Mouse (Mus musculus): ENCODE measurements at regions not wholly inside any gene's neighbourhood (a gene's known extent, or its start where the extent isn't known, plus 50 kb on each side); places are given as distances from the start of the nearest gene placed in this dataset.

GRCm38 (mm10) chr4:97132650-97133049, 50.3 kb downstream of the Gm10192 start:
- no peak for DNase-seq (ENCODE audit: low spot score in 2 of 2)

DNA sequence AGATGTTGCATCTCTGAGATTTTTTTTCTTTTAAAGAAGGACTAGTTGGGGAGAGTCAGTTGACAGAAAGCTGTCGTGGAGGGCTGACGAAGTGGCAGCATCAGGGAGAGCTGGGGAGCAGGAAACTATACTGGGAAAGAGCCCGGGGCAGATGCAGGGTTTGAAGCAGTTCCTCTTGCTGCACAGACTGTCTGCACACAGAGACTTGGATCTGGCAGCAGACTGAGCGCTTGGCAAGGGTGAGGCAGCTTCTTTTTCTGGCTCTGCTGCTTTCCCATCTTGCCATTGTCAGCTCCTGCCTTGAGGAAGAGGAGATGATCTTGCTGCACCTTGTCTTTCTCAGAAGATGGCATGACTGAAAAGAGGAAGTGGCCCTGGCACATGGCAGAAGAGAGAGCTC, 55.2 kb downstream of the Gm10192 start:
- peak; percentile 29 to 33 for DNase-seq (ENCODE audit: low spot score in 2 of 2)

- DNase-seq (ENCODE audit: low spot score in 2 of 2), result no peak
These were observed 59.1 kb downstream of the Gm10192 start for GRCm38 (mm10) chr4:97123861-97124260.

GRCm38 (mm10) chr4:97121952-97122351, 61.0 kb downstream of the Gm10192 start:
- DNase-seq (ENCODE audit: low spot score in 2 of 2), result no peak

DNA sequence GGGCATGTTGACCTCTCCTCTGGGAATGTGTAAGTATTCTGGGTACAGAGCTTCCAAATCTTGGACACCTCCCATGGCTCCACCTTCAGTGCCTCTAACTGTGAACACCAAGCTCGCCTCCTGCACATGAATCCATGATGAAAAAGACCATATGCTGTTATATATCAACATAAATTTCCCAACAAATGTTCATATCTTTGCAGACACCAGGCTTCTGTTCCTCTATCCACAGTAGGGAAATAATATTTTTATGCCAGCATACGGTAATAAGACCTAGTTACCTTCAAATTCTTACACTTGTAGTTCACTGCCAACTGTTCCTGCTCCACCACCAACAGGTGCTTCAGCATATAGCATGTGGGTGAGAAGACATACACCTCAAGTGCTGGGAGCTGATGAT, 63.5 kb downstream of the Gm10192 start:
- DNase-seq (ENCODE audit: low spot score in 2 of 2), result no peak

GRCm38 (mm10) chr4:97117016-97117415, 66.0 kb downstream of the Gm10192 start:
- DNase-seq (ENCODE audit: low spot score in 2 of 2), result no peak

DNA sequence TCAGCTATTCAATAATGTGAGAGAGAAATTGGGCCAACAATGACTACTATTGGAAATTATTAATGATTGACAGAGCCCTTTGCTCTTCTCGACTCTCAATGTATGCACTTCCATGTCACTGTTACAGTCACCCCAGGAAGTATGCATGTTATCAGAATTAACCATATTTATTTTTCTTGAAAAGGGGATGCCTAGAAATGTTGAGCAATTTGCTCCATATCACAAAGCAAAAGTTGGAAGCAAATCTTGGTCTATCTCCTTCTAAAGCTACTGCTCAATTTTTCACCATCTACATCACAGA, 80.3 kb downstream of the Gm10192 start:
- no peak for DNase-seq (ENCODE audit: low spot score in 2 of 2)

DNA sequence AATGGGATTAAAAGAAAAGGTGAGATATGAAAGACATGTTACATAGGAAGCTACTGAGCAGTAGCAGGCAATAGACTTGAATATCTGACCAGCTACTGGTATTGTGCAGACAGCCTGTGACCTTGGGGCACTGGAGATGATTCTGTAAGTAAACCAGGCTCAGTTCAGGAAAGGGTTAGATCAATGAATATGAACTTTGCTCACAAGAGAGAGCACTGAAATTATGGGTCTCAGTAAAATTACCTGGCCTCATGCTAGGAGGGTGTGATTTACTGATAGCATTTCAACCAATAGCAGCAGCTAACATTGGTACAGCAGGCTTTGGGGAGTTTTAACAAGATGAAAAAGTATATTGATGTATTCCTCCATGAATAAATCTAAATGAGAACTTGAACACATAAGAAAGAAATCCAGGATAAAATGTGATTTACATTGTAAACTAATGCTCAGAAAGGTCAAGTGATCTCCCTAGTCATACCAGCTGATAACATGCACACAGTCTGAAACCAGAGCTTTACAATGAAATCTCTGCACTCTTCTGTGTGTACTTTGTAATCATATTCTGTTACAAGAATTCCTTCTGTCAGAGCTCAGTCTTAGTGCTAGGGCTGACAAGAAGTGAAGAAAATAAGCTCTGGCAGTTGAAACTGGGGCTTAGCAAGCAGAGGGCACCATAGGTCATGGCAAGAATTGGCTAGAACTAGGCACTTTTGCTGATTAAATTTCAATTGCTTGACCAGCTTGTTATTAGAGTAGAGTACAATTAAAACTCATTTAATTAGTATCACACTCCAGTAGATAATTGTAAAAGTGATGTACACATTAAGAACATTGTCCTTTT, 80.8 kb downstream of the Gm10192 start:
- DNase-seq (ENCODE audit: low spot score in 2 of 2), result no peak

- DNase-seq (ENCODE audit: low spot score in 2 of 2), result no peak
These were observed 83.2 kb downstream of the Gm10192 start for GRCm38 (mm10) chr4:97099721-97100120.

GRCm38 (mm10) chr4:97093576-97093975, 89.4 kb downstream of the Gm10192 start:
- DNase-seq (ENCODE audit: low spot score in 2 of 2), result no peak

DNA sequence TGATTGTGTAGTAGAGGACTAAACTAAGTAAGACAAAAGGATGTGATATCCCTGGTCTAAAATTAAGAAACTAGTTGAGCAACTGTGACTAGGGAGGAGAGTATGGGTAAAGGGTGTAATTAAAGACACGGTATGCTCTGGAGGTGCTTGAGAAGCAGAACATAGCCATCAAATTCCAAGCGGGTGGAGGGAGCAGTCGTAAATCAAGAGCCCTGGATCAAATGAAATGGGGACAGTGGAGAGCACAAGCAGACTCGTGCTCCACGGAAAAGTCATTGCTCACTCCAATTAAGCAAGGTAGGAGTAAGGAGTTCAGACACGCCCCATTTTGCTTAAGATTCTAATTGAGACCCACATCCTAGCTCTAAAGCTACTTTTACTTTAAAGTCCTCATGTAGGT, 132.2 kb downstream of the Gm10192 start:
- no peak for DNase-seq (ENCODE audit: low spot score in 2 of 2)

DNA sequence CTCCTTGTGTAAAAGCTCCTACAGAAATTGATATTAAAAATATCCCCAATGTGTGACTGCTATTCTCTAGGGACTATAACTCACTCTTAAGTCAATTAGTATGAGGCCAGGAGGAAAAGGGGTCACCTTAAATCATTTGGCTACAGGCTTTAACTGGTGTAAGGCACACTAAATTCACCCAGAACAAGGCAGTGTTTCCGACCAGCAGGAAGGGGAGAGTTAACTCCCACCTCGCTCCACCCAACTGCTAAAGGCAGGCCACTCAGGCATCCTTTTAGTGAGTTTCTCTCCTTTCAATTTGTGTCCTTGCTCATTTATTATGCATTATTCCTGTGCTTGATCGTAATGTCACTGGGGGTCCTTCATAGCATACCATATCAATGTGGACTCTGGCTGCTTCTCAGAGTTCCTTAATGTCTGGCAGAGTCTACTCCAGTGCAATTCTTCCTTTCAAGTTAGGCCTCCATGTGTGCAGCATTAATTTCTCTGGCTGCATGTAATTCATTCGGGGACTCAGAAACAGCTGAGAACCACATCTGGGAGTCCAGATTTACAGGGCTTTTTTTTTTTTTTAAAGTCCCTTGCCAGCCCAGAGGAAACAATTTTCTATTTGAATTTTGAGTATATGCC, 133.8 kb downstream of the Gm10192 start:
- no peak for DNase-seq (ENCODE audit: low spot score in 2 of 2)

GRCm38 (mm10) chr4:97037693-97038348, 145.1 kb downstream of the Gm10192 start:
- peak; percentile 64 to 67 for DNase-seq (ENCODE audit: low spot score in 2 of 2)

DNA sequence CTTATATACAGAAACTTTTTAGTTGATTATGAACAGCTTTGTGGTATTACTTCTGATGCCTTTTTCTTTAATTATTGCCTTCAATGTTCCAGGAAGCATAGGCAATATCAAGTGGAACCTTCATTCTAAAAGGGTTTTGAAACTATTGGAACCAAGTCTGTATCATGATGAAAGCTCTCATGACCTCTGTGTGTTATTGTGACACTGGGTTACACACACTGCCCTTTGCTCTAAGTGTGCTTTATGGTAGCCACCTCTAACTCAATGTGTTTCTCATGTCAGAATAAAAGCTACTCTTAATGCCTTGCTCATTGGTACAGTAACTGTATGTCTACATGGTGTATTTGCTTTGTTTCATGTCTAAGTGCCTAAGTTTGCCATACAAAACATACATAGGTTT, 154.0 kb downstream of the Gm10192 start:
- no peak for DNase-seq (ENCODE audit: low spot score in 2 of 2)

GRCm38 (mm10) chr4:97025446-97026040, 157.4 kb downstream of the Gm10192 start:
- no peak for DNase-seq (ENCODE audit: low spot score in 2 of 2)

DNA sequence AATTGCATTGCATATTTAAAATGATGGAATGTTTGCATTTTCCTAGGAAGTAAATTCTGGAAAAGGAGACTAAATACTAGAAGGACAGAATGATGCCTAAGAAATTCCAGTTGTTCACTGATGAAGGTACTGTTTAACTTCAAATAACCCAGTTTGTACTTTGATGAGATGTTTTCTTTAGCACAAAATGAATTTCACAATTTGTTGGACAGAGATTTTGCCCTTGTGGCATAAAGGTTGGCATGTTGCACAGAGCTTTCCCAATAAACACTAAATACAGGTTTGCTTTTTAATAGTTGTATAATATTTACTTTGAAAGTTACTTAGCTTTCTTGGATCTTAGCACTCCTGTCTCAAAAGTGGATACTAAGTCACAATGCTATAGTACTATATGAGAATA, 181.6 kb downstream of the Gm10192 start:
- DNase-seq (ENCODE audit: low spot score in 2 of 2), result no peak

DNA sequence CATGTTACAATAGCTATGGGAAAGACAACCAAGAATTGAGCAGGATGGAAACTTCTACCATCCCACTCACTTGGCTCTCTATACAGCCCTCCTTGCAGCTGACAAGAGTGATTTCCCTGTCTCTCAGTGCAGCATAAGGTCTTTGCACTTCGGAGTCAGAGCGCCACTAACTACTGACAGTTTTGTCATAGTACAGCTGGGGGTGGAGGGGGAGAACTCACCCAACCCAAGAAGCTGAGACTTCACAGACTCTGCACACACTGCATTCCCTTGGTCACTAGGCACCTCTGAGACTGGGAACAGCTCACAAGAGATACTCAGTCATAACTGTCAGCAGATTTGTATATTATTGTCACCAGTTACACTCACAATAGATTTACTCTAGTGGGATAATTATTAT, 195.3 kb upstream of the Gm12695 start:
- DNase-seq (ENCODE audit: low spot score in 2 of 2), result peak in 1 of 2 experiments; percentile 8

- DNase-seq (ENCODE audit: low spot score in 2 of 2), result no peak
These were observed 194.9 kb upstream of the Gm12695 start for GRCm38 (mm10) chr4:96979876-96980275.

DNA sequence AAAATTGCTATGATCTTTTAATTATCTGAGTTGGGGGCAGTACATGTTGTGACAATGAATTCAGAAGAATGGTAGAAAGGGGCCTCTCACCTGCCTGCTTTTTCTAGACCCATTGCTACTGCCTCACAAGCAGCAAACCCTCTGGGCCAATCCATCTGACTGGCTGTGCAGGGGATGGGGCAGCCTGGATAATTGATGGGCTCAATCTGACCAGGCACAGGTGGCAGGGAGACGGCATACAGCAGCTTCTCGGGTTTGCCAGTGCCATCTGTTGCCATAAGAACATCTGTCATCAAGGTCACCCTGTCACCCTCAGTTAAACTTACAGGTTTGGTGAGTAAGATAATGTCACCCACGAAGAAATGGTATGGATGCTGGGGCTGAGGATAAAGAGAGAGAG, 189.9 kb upstream of the Gm12695 start:
- no peak for DNase-seq (ENCODE audit: low spot score in 2 of 2)

GRCm38 (mm10) chr4:96973804-96974203, 188.8 kb upstream of the Gm12695 start:
- no peak for DNase-seq (ENCODE audit: low spot score in 2 of 2)

GRCm38 (mm10) chr4:96969199-96969598, 184.2 kb upstream of the Gm12695 start:
- DNase-seq (ENCODE audit: low spot score in 2 of 2), result peak; percentile 24 to 33

DNA sequence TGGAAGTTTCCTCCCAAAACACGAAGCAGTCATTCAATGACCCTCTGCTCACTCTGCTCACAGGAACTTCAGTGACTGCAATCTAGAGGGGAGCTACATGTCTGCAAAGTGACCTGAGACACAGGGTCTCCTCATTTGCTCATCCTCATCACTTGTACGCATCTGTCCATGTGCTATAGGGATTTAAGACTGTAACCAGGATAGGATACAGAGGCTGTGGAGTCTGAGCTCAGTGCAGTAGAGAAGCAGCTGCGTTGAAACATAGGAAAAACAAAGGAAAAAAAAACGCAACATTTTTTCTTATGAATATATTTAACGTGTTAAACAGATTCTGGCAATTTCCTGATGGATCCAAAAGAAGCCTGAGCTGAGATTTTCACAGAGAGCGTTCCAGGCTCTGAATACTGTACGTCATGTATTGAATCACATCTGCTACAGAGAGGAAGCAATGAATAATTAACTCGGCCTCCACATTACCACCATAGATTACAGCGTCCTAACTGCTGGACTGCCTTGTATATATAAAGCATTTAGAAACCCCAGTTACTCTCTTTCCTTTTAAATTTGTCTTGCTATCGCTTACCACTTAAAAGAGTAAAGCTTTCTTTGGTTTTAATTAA, 183.7 kb upstream of the Gm12695 start:
- peak; percentile 33 to 34 for DNase-seq (ENCODE audit: low spot score in 2 of 2)
